Mouse (Mus musculus): ENCODE data around the gene Asb17. TPM values are rescaled to one million over a fixed set of nuclear protein-coding genes. Genes with fewer than 3 reads are reported as not detected.

The Asb17 gene
- total RNA-seq, 2 experiments from 2014 or later, result not detected

DNA sequence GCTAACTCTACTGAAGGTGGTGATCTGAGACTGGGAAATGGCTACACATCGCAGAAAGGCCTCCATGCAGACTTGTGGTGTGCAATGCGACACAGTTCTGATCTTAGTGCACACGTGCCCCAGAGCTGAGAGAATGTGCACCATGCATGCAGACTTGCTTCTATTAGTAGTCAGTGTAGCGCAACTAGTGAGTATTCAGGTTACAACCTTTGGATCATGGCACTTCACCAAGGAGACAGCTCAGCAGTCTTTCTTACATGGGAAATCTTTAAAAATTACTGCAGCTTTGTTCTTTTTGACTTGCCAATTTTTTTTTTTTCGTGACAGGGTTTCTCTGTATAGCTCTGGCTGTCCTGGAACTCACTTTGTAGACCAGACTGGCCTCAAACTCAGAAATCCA lies 27.4 kb downstream of the Asb17 start:
- intact Hi-C loops (cut with DNase I), result no loop called here
- no peak for DNase-seq

DNA sequence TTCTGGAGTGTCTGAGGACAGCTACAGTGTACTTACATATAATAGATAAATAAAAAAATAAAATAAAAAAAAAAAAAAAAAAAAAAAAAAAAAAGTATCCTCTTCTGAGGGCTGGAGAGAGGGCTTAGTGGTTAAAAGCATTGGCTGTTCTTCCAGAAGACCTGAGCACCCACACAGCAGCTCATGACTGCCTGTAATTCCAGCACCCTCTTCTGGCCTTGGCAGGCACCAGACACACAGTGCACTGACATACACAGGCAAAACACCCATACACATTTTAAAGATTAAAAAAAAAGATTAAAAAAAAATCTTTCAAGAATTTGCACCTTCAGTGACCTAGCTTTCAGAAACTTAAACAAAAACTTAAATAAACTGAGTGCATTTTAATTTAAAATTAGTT lies 42.3 kb downstream of the Asb17 start:
- no peak for DNase-seq
- intact Hi-C loops (cut with DNase I), result no loop called here

DNA sequence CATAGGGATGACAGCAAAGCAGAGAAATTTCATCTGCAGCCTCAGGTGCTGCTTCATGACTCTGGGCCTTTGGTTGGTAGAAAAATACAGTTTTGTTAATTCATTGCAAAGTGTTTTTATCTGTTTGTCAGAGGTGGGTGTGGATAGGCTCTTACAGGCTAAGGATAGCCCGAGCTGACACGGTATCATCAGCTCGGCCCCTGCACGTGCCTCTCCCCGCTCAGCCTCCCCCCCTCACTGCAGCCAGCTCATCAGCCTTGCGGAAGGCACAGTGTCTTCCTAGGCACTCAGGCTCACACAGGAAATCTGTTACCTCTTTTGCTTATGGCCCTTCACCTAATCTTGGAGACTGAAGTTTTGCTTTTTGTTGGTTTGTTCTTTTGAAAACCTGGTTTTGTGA lies 44.1 kb downstream of the Asb17 start:
- DNase-seq, result no peak
- intact Hi-C loops (cut with DNase I), result no loop called here

GRCm38 (mm10) chr3:153889188-153889781 lies 45.3 kb downstream of the Asb17 start:
- DNase-seq, result no peak
- intact Hi-C loops (cut with DNase I), result no loop called here

GRCm38 (mm10) chr3:153895454-153895853 lies 51.4 kb downstream of the Asb17 start:
- intact Hi-C loops (cut with DNase I), result no loop called here
- no peak for DNase-seq

DNA sequence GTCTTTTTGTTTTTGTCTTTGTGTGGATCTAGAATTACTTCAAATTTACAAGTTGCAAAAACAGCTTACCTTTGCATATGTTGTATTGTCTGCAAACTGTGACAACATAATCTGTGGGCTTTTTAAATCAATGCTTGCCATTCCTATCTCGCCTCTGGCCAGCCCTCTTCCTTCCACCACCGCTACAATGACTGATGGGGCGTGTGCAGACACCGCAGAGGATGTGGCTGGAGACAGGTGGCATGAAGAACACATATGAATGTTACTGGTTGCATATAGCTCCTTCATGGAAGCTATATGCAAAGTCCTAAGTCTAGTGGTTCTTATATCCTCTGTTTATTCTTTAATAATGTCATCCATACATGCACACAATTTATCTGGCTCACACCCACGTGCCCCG lies 53.2 kb downstream of the Asb17 start:
- DNase-seq, result no peak
- intact Hi-C loops (cut with DNase I), result no loop called here

GRCm38 (mm10) chr3:153901904-153902303 lies 57.9 kb downstream of the Asb17 start:
- intact Hi-C loops (cut with DNase I), result no loop called here
- DNase-seq, result no peak

- no peak for DNase-seq
- intact Hi-C loops (cut with DNase I), result no loop called here
Observed at GRCm38 (mm10) chr3:153902595-153902994, 58.6 kb downstream of the Asb17 start.

DNA sequence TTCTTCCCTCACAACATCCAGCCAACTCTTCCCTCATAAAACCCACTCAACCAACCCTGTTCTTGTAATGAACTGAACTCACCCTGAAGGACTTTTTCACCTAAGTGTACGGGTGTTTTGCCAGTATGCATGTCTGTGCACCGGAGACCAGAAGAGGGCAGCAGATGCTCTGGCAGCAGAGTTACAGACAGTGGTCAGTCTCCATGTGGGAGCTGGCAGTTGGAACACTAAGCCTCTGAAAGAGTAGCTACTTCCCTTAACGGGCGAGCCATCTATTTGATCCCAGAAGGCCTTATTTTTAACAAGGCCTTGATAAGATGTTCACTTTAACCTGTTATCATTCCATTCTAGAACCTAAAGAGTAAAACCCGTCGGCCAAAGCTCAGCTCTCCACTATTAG lies 60.6 kb downstream of the Asb17 start:
- peak; percentile 28 to 29 for DNase-seq

More for the DNA sequence above, 60.6 kb downstream of the Asb17 start:
- intact Hi-C loops (cut with DNase I), result no loop called here

Other genes starting within 250 kb of the Asb17 start
- 1 to 10 TPM; 4.1 to 6.6 TPM for gene St6galnac3, start 119.0 kb upstream of the Asb17 start, total RNA-seq (2021)
- gene Msh4, start 61.9 kb downstream of the Asb17 start, total RNA-seq (2021), result under 1 TPM in 1 of 2 experiments, not detected in 1; 0.14 TPM
- gene Rabggtb, start 68.8 kb downstream of the Asb17 start, total RNA-seq (2021), result 10 to 100 TPM; 92.9 to 93.6 TPM
- gene Acadm, start 100.4 kb downstream of the Asb17 start, total RNA-seq (2021), result 1,000 to 10,000 TPM; 1,212 to 1,313 TPM
- gene Slc44a5, start 129.2 kb downstream of the Asb17 start, total RNA-seq (2021), result not detected